Mouse (Mus musculus) liver, embryonic 14.5 days (tissue): ENCODE data around the gene AL607142.1.

ENCODE experiments used
- CTCF ChIP-seq: IDR thresholded peaks from 2 replicates; pipeline ENCODE4 v1.5.1; 2016; ENCODE audit warnings: antibody characterized with exemption, low read depth, control low read depth
- EP300 ChIP-seq: IDR thresholded peaks from 2 replicates; pipeline ENCODE4 v1.6.1; 2016; ENCODE audit warnings: antibody characterized with exemption, low read depth

DNA sequence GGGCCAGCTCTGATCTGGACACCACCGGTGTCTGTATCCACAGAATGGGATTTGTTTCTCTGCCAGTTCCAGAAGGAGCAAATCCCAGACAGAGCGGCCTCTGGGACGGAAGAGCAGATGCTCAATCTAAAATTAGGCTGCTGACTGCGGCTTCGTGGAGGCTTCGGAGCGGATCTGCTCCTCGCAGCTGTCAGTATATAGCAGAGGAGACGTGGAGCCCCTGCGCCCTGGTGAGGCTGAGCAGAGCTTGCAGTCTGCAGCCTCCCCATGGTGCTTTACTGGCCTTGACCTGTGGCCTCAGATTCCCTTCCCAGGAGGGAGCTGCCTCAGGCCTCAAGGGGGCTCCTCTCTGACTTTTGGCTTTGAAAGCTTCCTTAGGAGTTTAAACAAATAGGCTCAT lies 40.7 kb upstream of the AL607142.1 start:
- TF ChIP-seq EP300 (no peak), CTCF (no peak)
